Mouse (Mus musculus) forebrain, embryonic 15.5 days (tissue): ENCODE results near the gene Shc4. TPM values are rescaled to one million over a fixed set of nuclear protein-coding genes. Genes with fewer than 3 reads are reported as not detected.

Source experiments
- ATAC-seq: fragments of 200-750 bp; cut with Nextera tagmentation; replicated peaks from 2 replicates; pipeline ENCODE4 v1.8.0; 2017; ENCODE audit warnings: mild to moderate bottlenecking, moderate TSS enrichment, moderate library complexity
- H3K27ac ChIP-seq: fragments of 300-500 bp; sonication (generic); replicated peaks from 2 replicates; pipeline ENCODE4 v1.5.1; 2015; ENCODE audit warnings: mild to moderate bottlenecking, inconsistent platforms
- H3K27me3 ChIP-seq: fragments of 300-500 bp; sonication (generic); 2 replicates; pipeline ENCODE4 v1.6.1; 2015; ENCODE audit warnings: inconsistent platforms
- H3K36me3 ChIP-seq: fragments of 300-500 bp; sonication (generic); 2 replicates; pipeline ENCODE4 v1.6.1; 2015; ENCODE audit warnings: mild to moderate bottlenecking, inconsistent platforms
- H3K4me1 ChIP-seq: fragments of 300-500 bp; sonication (generic); 2 replicates; pipeline ENCODE4 v1.6.1; 2015; ENCODE audit warnings: inconsistent platforms
- H3K4me2 ChIP-seq: fragments of 300-500 bp; sonication (generic); replicated peaks from 2 replicates; pipeline ENCODE4 v1.6.1; 2015; ENCODE audit warnings: mild to moderate bottlenecking, inconsistent platforms
- H3K4me3 ChIP-seq: fragments of 300-500 bp; sonication (generic); 2 replicates; pipeline ENCODE4 v1.5.1; 2015; ENCODE audit warnings: mild to moderate bottlenecking, inconsistent platforms
- H3K9ac ChIP-seq: fragments of 300-500 bp; sonication (generic); replicated peaks from 2 replicates; pipeline ENCODE4 v1.6.1; 2015; ENCODE audit warnings: mild to moderate bottlenecking, inconsistent platforms
- H3K9me3 ChIP-seq: fragments of 300-500 bp; sonication (generic); 2 replicates; pipeline ENCODE4 v1.6.1; 2016; ENCODE audit warnings: inconsistent platforms
- WGBS: fragments of 180-500 bp; shearing (Covaris S2); methylation state at CpG from one replicate; pipeline ENCODE4 v1.1.7; 2015; ENCODE audit warnings: mixed read lengths; 5-methylcytosine and 5-hydroxymethylcytosine counted together
- polyA plus RNA-seq: library from polyadenylated mRNA; unstranded; fragments of >200 nt; fragmentation: Nextera tagmentation; extraction: Ambion mirVana; gene quantifications from 2 replicates; pipeline ENCODE4 v1.2.1, GENCODE M21; 2015

Gene Shc4
- polyA plus RNA-seq, 1 experiment from 2014 or later: 1.6 TPM

- Histone ChIP-seq H3K27ac (no peak overlapping the region), H3K36me3 (peaks cover 31% of the 10 kb centered on the region), H3K9ac (no peak overlapping the region), H3K4me3 (no peak overlapping the region), H3K4me1 (no peaks in the 10 kb centered on the region), H3K27me3 (no peaks in the 10 kb centered on the region), H3K9me3 (no peaks in the 10 kb centered on the region), H3K4me2 (no peak overlapping the region)
- 96% methylated on average over 4 of the region's 4 CpGs for WGBS
- no peak for ATAC-seq
Measured at GRCm38 (mm10) chr2:125591895-125592294, 132.1 kb downstream of the Shc4 start.

- H3K4me1 ChIP-seq: no peaks in the 10 kb centered on the region
- no peaks in the 10 kb centered on the region for H3K9me3 ChIP-seq
- H3K36me3 ChIP-seq: peaks cover 37% of the 10 kb centered on the region
- 94% methylated on average over 12 of the region's 12 CpGs for WGBS
- no peak overlapping the region for H3K4me2 ChIP-seq
- no peak overlapping the region for H3K4me3 ChIP-seq
- ATAC-seq: no peak
- no peak overlapping the region for H3K9ac ChIP-seq
- H3K27me3 ChIP-seq: no peaks in the 10 kb centered on the region
- no peak overlapping the region for H3K27ac ChIP-seq
Measured at GRCm38 (mm10) chr2:125589287-125589686, 134.7 kb downstream of the Shc4 start.

- Histone ChIP-seq H3K4me2 (no peak overlapping the region), H3K9me3 (no peaks in the 10 kb centered on the region), H3K9ac (no peak overlapping the region), H3K27me3 (no peaks in the 10 kb centered on the region), H3K4me1 (no peaks in the 10 kb centered on the region), H3K27ac (no peak overlapping the region), H3K36me3 (peaks cover 39% of the 10 kb centered on the region), H3K4me3 (no peak overlapping the region)
- WGBS: 91% methylated on average over 5 of the region's 5 CpGs
- no peak for ATAC-seq
Measured at GRCm38 (mm10) chr2:125581081-125581480, 142.9 kb downstream of the Shc4 start.

GRCm38 (mm10) chr2:125577670-125578069 is 146.3 kb downstream of the Shc4 start:
- Histone ChIP-seq H3K36me3 (peaks cover 35% of the 10 kb centered on the region; the same call in 1 of the 2 replicates), H3K4me3 (no peak overlapping the region), H3K27me3 (no peaks in the 10 kb centered on the region), H3K4me2 (no peak overlapping the region), H3K4me1 (no peaks in the 10 kb centered on the region), H3K27ac (no peak overlapping the region), H3K9me3 (no peaks in the 10 kb centered on the region), H3K9ac (no peak overlapping the region)
- 86% methylated on average over 4 of the region's 4 CpGs for WGBS
- ATAC-seq: no peak

Other genes with a start within 250 kb of the Shc4 start
- 0.09 and 0.23 TPM in 2 replicates for gene Gm9913, start 219.1 kb downstream of the Shc4 start, polyA plus RNA-seq
- 1.9 and 2.2 TPM in 2 replicates for gene Fbn1, start 216.2 kb downstream of the Shc4 start, polyA plus RNA-seq
- gene Cep152, start 99.0 kb downstream of the Shc4 start, polyA plus RNA-seq: 4.4 and 4.5 TPM in 2 replicates
- 314 and 348 TPM in 2 replicates for gene Eid1, start 51.1 kb downstream of the Shc4 start, polyA plus RNA-seq
- 29.6 and 30.7 TPM in 2 replicates for gene Secisbp2l, start 58.7 kb upstream of the Shc4 start, polyA plus RNA-seq
- gene Galk2, start 135.0 kb upstream of the Shc4 start, polyA plus RNA-seq: 28.7 and 29.1 TPM in 2 replicates
- gene Cops2, start 135.0 kb upstream of the Shc4 start, polyA plus RNA-seq: 66.8 and 66.9 TPM in 2 replicates